Mouse (Mus musculus): ENCODE measurements around the gene Gm10639. TPM values are rescaled to one million over a fixed set of nuclear protein-coding genes. Genes with fewer than 3 reads are reported as not detected.
"Not testable (repeated sequence)": the region's sequence is repeated elsewhere in the genome, so short reads cannot be mapped to it uniquely, and the experiment has no call there.

Gene Gm10639
- 0.33 TPM for polyA plus RNA-seq (2012; fragmentation: generic; extraction: Trizol)
- long read RNA-seq, experiment 1, partial matches to known transcripts: 0 of 2 reads
- long read RNA-seq, experiment 1, other reads (novel, unspliced or antisense): 1 of 2 reads
- long read RNA-seq, experiment 2: 0 reads

GRCm38 (mm10) chr9:78289723-78290122 is at the start of gene Gm10639:
Gm10639 (plus strand) TSS chr9:78289923.
- not testable (repeated sequence) for H3K79me2 ChIP-seq (ENCODE audit: control insufficient read depth, insufficient read depth); H3ac ChIP-seq (ENCODE audit: control insufficient read depth, insufficient read length, low read depth); H3K79me3 ChIP-seq (ENCODE audit: low read depth); H3K4me3 ChIP-seq (ENCODE audit: insufficient read depth, poor library complexity, severe bottlenecking); H3K36me3 ChIP-seq (ENCODE audit: control insufficient read depth, insufficient read depth); H3K27me3 ChIP-seq (ENCODE audit: control insufficient read depth, insufficient read depth, insufficient read length)

DNA sequence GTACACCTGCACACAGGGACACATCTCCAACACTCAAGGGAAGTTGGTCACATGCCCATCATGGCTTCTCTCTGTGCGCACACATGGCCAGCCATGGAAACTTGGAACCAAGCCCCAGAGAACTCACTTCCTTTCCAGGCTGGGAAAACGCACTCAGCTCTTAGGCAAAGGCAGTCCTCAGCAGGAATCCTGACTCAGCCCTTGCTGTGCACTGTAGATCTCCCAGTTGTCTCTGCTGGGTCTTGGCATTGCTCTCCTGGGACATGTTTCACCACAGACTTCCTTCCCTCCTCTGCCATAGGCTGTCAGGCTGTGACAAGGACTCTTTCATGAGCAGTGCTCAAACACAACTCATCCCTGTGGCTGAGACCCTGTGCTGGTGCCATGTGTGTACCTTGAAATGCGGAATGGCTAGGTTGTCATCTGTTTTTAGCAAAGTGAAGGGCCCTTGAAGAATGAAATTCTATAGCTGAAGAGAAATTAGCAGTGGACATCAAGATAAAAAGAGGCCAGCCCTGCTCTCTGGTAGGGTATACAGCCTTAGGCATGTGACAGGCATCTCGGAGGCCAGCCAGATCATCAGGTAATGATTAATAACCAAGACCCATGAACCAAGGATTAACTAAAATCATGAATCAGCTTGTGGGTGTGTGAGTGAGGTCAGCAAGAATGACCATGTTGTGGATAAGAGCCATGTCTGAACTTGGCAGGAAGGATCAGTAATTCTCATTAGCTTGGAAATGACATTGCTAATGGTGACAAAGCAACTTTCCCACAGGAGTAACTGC is 33.8 kb upstream of the Gm10639 start:
- H3K79me3 ChIP-seq (ENCODE audit: low read depth); H3K27me3 ChIP-seq (ENCODE audit: control insufficient read depth, insufficient read depth, insufficient read length); H3ac ChIP-seq (ENCODE audit: control insufficient read depth, insufficient read length, low read depth); H3K4me3 ChIP-seq (ENCODE audit: insufficient read depth, poor library complexity, severe bottlenecking); H3K36me3 ChIP-seq (ENCODE audit: control insufficient read depth, insufficient read depth); H3K79me2 ChIP-seq (ENCODE audit: control insufficient read depth, insufficient read depth): not testable (repeated sequence)
- TF ChIP-seq USF1 (IDR thresholded peaks at IDR 0.05; ENCODE audit: low read depth) (peak; percentile 67), MAX (IDR thresholded peaks at IDR 0.05) (peak; percentile 9)

DNA sequence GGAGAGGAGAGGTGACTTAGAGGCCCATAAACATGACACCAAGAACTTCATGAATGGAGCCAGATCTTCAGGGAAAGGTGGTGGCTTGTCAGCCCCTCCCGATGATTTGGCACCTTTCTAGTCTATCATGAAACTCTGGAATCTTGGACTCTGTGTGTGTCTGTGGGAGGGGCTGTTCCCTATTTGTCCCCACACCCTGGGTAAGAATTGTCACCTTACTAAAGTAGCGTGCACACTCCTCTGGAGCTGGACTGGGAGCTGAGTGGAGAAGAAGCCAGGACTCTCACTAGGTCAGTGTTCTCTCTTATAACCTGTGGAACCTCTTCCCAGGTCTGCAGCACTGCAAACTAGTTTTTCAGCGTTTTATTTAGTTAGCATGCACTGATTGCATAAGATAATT is 32.8 kb upstream of the Gm10639 start, which contains the start of gene Gm3776:
Gene Gm3776 (plus strand): TSS at position 216 of the 400 bp plus-strand sequence.
- not testable (repeated sequence) for H3K4me3 ChIP-seq (ENCODE audit: insufficient read depth, poor library complexity, severe bottlenecking); H3K27me3 ChIP-seq (ENCODE audit: control insufficient read depth, insufficient read depth, insufficient read length); H3K79me2 ChIP-seq (ENCODE audit: control insufficient read depth, insufficient read depth); H3K36me3 ChIP-seq (ENCODE audit: control insufficient read depth, insufficient read depth); H3K79me3 ChIP-seq (ENCODE audit: low read depth); H3ac ChIP-seq (ENCODE audit: control insufficient read depth, insufficient read length, low read depth)

GRCm38 (mm10) chr9:78259688-78260087 is 30.0 kb upstream of the Gm10639 start:
- H3K79me3 ChIP-seq (ENCODE audit: low read depth); H3K4me3 ChIP-seq (ENCODE audit: insufficient read depth, poor library complexity, severe bottlenecking); H3K27me3 ChIP-seq (ENCODE audit: control insufficient read depth, insufficient read depth, insufficient read length); H3K79me2 ChIP-seq (ENCODE audit: control insufficient read depth, insufficient read depth); H3K36me3 ChIP-seq (ENCODE audit: control insufficient read depth, insufficient read depth); H3ac ChIP-seq (ENCODE audit: control insufficient read depth, insufficient read length, low read depth): not testable (repeated sequence)

GRCm38 (mm10) chr9:78270945-78271344 is 18.8 kb upstream of the Gm10639 start:
- not testable (repeated sequence) for H3K79me2 ChIP-seq (ENCODE audit: control insufficient read depth, insufficient read depth); H3ac ChIP-seq (ENCODE audit: control insufficient read depth, insufficient read length, low read depth); H3K36me3 ChIP-seq (ENCODE audit: control insufficient read depth, insufficient read depth); H3K79me3 ChIP-seq (ENCODE audit: low read depth); H3K27me3 ChIP-seq (ENCODE audit: control insufficient read depth, insufficient read depth, insufficient read length); H3K4me3 ChIP-seq (ENCODE audit: insufficient read depth, poor library complexity, severe bottlenecking)

DNA sequence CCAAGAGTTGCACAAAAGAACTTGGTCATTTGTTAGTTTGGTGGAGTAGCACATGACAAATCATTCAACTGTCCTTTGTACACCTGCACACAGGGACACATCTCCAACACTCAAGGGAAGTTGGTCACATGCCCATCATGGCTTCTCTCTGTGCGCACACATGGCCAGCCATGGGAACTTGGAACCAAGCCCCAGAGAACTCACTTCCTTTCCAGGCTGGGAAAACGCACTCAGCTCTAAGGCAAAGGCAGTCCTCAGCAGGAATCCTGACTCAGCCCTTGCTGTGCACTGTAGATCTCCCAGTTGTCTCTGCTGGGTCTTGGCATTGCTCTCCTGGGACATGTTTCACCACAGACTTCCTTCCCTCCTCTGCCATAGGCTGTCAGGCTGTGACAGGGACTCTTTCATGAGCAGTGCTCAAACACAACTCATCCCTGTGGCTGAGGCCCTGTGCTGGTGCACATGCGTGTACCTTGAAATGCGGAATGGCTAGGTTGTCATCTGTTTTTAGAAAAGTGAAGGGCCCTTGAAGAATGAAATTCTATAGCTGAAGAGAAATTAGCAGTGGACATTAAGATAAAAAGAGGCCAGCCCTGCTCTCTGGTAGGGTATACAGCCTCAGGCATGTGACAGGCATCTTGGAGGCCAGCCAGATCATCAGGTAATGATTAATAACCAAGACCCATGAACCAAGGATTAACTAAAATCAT is 7.6 kb upstream of the Gm10639 start:
- not testable (repeated sequence) for H3K79me3 ChIP-seq (ENCODE audit: low read depth); H3K36me3 ChIP-seq (ENCODE audit: control insufficient read depth, insufficient read depth); H3K79me2 ChIP-seq (ENCODE audit: control insufficient read depth, insufficient read depth); H3K27me3 ChIP-seq (ENCODE audit: control insufficient read depth, insufficient read depth, insufficient read length); H3K4me3 ChIP-seq (ENCODE audit: insufficient read depth, poor library complexity, severe bottlenecking); H3ac ChIP-seq (ENCODE audit: control insufficient read depth, insufficient read length, low read depth)
- TF ChIP-seq USF1 (IDR thresholded peaks at IDR 0.05; ENCODE audit: low read depth): peak; percentile 37

GRCm38 (mm10) chr9:78289063-78289462 is 660 bp upstream of the Gm10639 start:
- H3ac ChIP-seq (ENCODE audit: control insufficient read depth, insufficient read length, low read depth); H3K27me3 ChIP-seq (ENCODE audit: control insufficient read depth, insufficient read depth, insufficient read length); H3K79me3 ChIP-seq (ENCODE audit: low read depth); H3K4me3 ChIP-seq (ENCODE audit: insufficient read depth, poor library complexity, severe bottlenecking); H3K36me3 ChIP-seq (ENCODE audit: control insufficient read depth, insufficient read depth); H3K79me2 ChIP-seq (ENCODE audit: control insufficient read depth, insufficient read depth): not testable (repeated sequence)

- not testable (repeated sequence) for H3K79me3 ChIP-seq (ENCODE audit: low read depth); H3K36me3 ChIP-seq (ENCODE audit: control insufficient read depth, insufficient read depth); H3ac ChIP-seq (ENCODE audit: control insufficient read depth, insufficient read length, low read depth); H3K27me3 ChIP-seq (ENCODE audit: control insufficient read depth, insufficient read depth, insufficient read length); H3K4me3 ChIP-seq (ENCODE audit: insufficient read depth, poor library complexity, severe bottlenecking); H3K79me2 ChIP-seq (ENCODE audit: control insufficient read depth, insufficient read depth)
Measured at GRCm38 (mm10) chr9:78292462-78292861, 2.7 kb downstream of the Gm10639 start.

DNA sequence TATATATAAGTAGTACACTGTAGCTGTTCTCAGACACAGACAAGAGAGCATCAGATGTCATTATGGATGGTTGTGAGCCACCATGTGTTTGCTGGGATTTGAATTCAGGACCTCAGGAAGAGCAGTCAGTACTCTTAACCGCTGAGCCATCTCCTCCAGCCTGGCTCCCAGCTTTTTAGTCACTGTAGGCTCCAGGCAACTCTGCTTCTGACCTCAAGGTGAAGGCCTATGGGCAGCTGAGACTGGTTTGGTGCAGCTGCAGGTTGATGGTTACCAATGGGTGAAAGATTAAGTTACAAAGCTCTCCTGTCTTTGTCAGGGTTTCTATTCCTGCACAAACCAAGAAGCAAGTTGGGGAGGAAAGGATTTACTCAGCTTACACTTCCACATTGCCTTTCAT is 4.0 kb downstream of the Gm10639 start:
- not testable (repeated sequence) for H3ac ChIP-seq (ENCODE audit: control insufficient read depth, insufficient read length, low read depth); H3K36me3 ChIP-seq (ENCODE audit: control insufficient read depth, insufficient read depth); H3K4me3 ChIP-seq (ENCODE audit: insufficient read depth, poor library complexity, severe bottlenecking); H3K79me2 ChIP-seq (ENCODE audit: control insufficient read depth, insufficient read depth); H3K79me3 ChIP-seq (ENCODE audit: low read depth); H3K27me3 ChIP-seq (ENCODE audit: control insufficient read depth, insufficient read depth, insufficient read length)

GRCm38 (mm10) chr9:78294781-78295180 is 5.1 kb downstream of the Gm10639 start:
- H3K36me3 ChIP-seq (ENCODE audit: control insufficient read depth, insufficient read depth); H3ac ChIP-seq (ENCODE audit: control insufficient read depth, insufficient read length, low read depth); H3K79me3 ChIP-seq (ENCODE audit: low read depth); H3K27me3 ChIP-seq (ENCODE audit: control insufficient read depth, insufficient read depth, insufficient read length); H3K4me3 ChIP-seq (ENCODE audit: insufficient read depth, poor library complexity, severe bottlenecking); H3K79me2 ChIP-seq (ENCODE audit: control insufficient read depth, insufficient read depth): not testable (repeated sequence)

Measured in C2C12 (cell line).